Mouse (Mus musculus): ENCODE results near the gene Itih2.

Itih2 gene

GRCm38 (mm10) chr2:10131296-10131695, at the start of gene Itih2:
TSS of gene Itih2 (minus strand) at chr2:10131396.
- no peaks in the 10 kb centered on the region for H3K27me3 ChIP-seq (ENCODE audit: control insufficient read depth, insufficient read depth, low read length, poor library complexity, severe bottlenecking)
- no peak for DNase-seq (ENCODE audit: low read depth, low spot score)
- no peaks in the 10 kb centered on the region for H3K36me3 ChIP-seq (ENCODE audit: control insufficient read depth, insufficient read depth, low read length, poor library complexity, severe bottlenecking)

GRCm38 (mm10) chr2:10169991-10170390, 38.8 kb upstream of the Itih2 start:
- DNase-seq (ENCODE audit: low read depth, low spot score) = no peak
- Histone ChIP-seq H3K27me3 (ENCODE audit: control insufficient read depth, insufficient read depth, low read length, poor library complexity, severe bottlenecking) (no peaks in the 10 kb centered on the region), H3K36me3 (ENCODE audit: control insufficient read depth, insufficient read depth, low read length, poor library complexity, severe bottlenecking) (no peaks in the 10 kb centered on the region)

- DNase-seq (ENCODE audit: low read depth, low spot score) = no peak
- H3K36me3 ChIP-seq (ENCODE audit: control insufficient read depth, insufficient read depth, low read length, poor library complexity, severe bottlenecking) = no peaks in the 10 kb centered on the region
- no peaks in the 10 kb centered on the region for H3K27me3 ChIP-seq (ENCODE audit: control insufficient read depth, insufficient read depth, low read length, poor library complexity, severe bottlenecking)
Observed at GRCm38 (mm10) chr2:10168016-10168415, 36.8 kb upstream of the Itih2 start.

GRCm38 (mm10) chr2:10167283-10167682, 36.1 kb upstream of the Itih2 start:
- DNase-seq (ENCODE audit: low read depth, low spot score) = no peak
- Histone ChIP-seq H3K36me3 (ENCODE audit: control insufficient read depth, insufficient read depth, low read length, poor library complexity, severe bottlenecking) (no peaks in the 10 kb centered on the region), H3K27me3 (ENCODE audit: control insufficient read depth, insufficient read depth, low read length, poor library complexity, severe bottlenecking) (no peaks in the 10 kb centered on the region)

GRCm38 (mm10) chr2:10166635-10167034, 35.4 kb upstream of the Itih2 start:
- no peak for DNase-seq (ENCODE audit: low read depth, low spot score)
- no peaks in the 10 kb centered on the region for H3K36me3 ChIP-seq (ENCODE audit: control insufficient read depth, insufficient read depth, low read length, poor library complexity, severe bottlenecking)

GRCm38 (mm10) chr2:10162011-10162410, 30.8 kb upstream of the Itih2 start:
- H3K36me3 ChIP-seq (ENCODE audit: control insufficient read depth, insufficient read depth, low read length, poor library complexity, severe bottlenecking) = no peaks in the 10 kb centered on the region
- H3K27me3 ChIP-seq (ENCODE audit: control insufficient read depth, insufficient read depth, low read length, poor library complexity, severe bottlenecking) = no peaks in the 10 kb centered on the region
- DNase-seq (ENCODE audit: low read depth, low spot score) = no peak

More at GRCm38 (mm10) chr2:10166635-10167034, 35.4 kb upstream of the Itih2 start:
- no peaks in the 10 kb centered on the region for H3K27me3 ChIP-seq (ENCODE audit: control insufficient read depth, insufficient read depth, low read length, poor library complexity, severe bottlenecking)

GRCm38 (mm10) chr2:10157184-10157583, 26.0 kb upstream of the Itih2 start:
- Histone ChIP-seq H3K36me3 (ENCODE audit: control insufficient read depth, insufficient read depth, low read length, poor library complexity, severe bottlenecking) (no peaks in the 10 kb centered on the region), H3K27me3 (ENCODE audit: control insufficient read depth, insufficient read depth, low read length, poor library complexity, severe bottlenecking) (no peaks in the 10 kb centered on the region)
- DNase-seq (ENCODE audit: low read depth, low spot score) = no peak

- Histone ChIP-seq H3K27me3 (ENCODE audit: control insufficient read depth, insufficient read depth, low read length, poor library complexity, severe bottlenecking) (no peaks in the 10 kb centered on the region), H3K36me3 (ENCODE audit: control insufficient read depth, insufficient read depth, low read length, poor library complexity, severe bottlenecking) (no peaks in the 10 kb centered on the region)
- DNase-seq (ENCODE audit: low read depth, low spot score) = peak; percentile 85
Observed at GRCm38 (mm10) chr2:10153201-10154075, 22.2 kb upstream of the Itih2 start, which contains the start of gene Itih5. TSS of gene Itih5 (plus strand) at chr2:10153571.

- peak; percentile 56 for DNase-seq (ENCODE audit: low read depth, low spot score)
- H3K36me3 ChIP-seq (ENCODE audit: control insufficient read depth, insufficient read depth, low read length, poor library complexity, severe bottlenecking) = no peaks in the 10 kb centered on the region
- H3K27me3 ChIP-seq (ENCODE audit: control insufficient read depth, insufficient read depth, low read length, poor library complexity, severe bottlenecking) = no peaks in the 10 kb centered on the region
Observed at GRCm38 (mm10) chr2:10152590-10152989, 21.4 kb upstream of the Itih2 start.

GRCm38 (mm10) chr2:10147176-10147575, 16.0 kb upstream of the Itih2 start:
- Histone ChIP-seq H3K27me3 (ENCODE audit: control insufficient read depth, insufficient read depth, low read length, poor library complexity, severe bottlenecking) (no peaks in the 10 kb centered on the region), H3K36me3 (ENCODE audit: control insufficient read depth, insufficient read depth, low read length, poor library complexity, severe bottlenecking) (no peaks in the 10 kb centered on the region)
- DNase-seq (ENCODE audit: low read depth, low spot score) = no peak

GRCm38 (mm10) chr2:10145514-10145913, 14.3 kb upstream of the Itih2 start:
- DNase-seq (ENCODE audit: low read depth, low spot score) = peak; percentile 8
- Histone ChIP-seq H3K36me3 (ENCODE audit: control insufficient read depth, insufficient read depth, low read length, poor library complexity, severe bottlenecking) (no peaks in the 10 kb centered on the region), H3K27me3 (ENCODE audit: control insufficient read depth, insufficient read depth, low read length, poor library complexity, severe bottlenecking) (no peaks in the 10 kb centered on the region)

GRCm38 (mm10) chr2:10142472-10143454, 11.6 kb upstream of the Itih2 start:
- peak; percentile 93 for DNase-seq (ENCODE audit: low read depth, low spot score)
- no peaks in the 10 kb centered on the region for H3K27me3 ChIP-seq (ENCODE audit: control insufficient read depth, insufficient read depth, low read length, poor library complexity, severe bottlenecking)
- H3K36me3 ChIP-seq (ENCODE audit: control insufficient read depth, insufficient read depth, low read length, poor library complexity, severe bottlenecking) = no peaks in the 10 kb centered on the region

- Histone ChIP-seq H3K27me3 (ENCODE audit: control insufficient read depth, insufficient read depth, low read length, poor library complexity, severe bottlenecking) (no peaks in the 10 kb centered on the region), H3K36me3 (ENCODE audit: control insufficient read depth, insufficient read depth, low read length, poor library complexity, severe bottlenecking) (no peaks in the 10 kb centered on the region)
- no peak for DNase-seq (ENCODE audit: low read depth, low spot score)
Observed at GRCm38 (mm10) chr2:10140456-10140855, 9.3 kb upstream of the Itih2 start.

- no peaks in the 10 kb centered on the region for H3K36me3 ChIP-seq (ENCODE audit: control insufficient read depth, insufficient read depth, low read length, poor library complexity, severe bottlenecking)
- no peaks in the 10 kb centered on the region for H3K27me3 ChIP-seq (ENCODE audit: control insufficient read depth, insufficient read depth, low read length, poor library complexity, severe bottlenecking)
- DNase-seq (ENCODE audit: low read depth, low spot score) = no peak
Observed at GRCm38 (mm10) chr2:10137320-10137719, 6.1 kb upstream of the Itih2 start.

GRCm38 (mm10) chr2:10133941-10134340, 2.7 kb upstream of the Itih2 start:
- no peaks in the 10 kb centered on the region for H3K36me3 ChIP-seq (ENCODE audit: control insufficient read depth, insufficient read depth, low read length, poor library complexity, severe bottlenecking)
- H3K27me3 ChIP-seq (ENCODE audit: control insufficient read depth, insufficient read depth, low read length, poor library complexity, severe bottlenecking) = no peaks in the 10 kb centered on the region
- no peak for DNase-seq (ENCODE audit: low read depth, low spot score)
